Mouse (Mus musculus) midbrain, embryonic 12.5 days (tissue): ENCODE results near the gene Kcnk4. TPM values are rescaled to one million over a fixed set of nuclear protein-coding genes. Genes with fewer than 3 reads are reported as not detected.
A peak's percentile ranks its signal among the peaks of the same experiment; 100 is the strongest.

Experiments
- ATAC-seq: fragments of 200-750 bp; cut with Nextera tagmentation; 2 replicates; pipeline ENCODE4 v1.8.0; 2017; ENCODE audit warnings: low read depth, moderate TSS enrichment, moderate library complexity; ENCODE audit not compliant: low FRiP score
- H3K27ac ChIP-seq: fragments of 300-500 bp; sonication (generic); replicated peaks from 2 replicates; pipeline ENCODE4 v1.5.1; 2016; ENCODE audit warnings: mild to moderate bottlenecking
- H3K27me3 ChIP-seq: fragments of 300-500 bp; sonication (generic); 2 replicates; pipeline ENCODE4 v1.6.1; 2016; ENCODE audit warnings: mild to moderate bottlenecking
- H3K36me3 ChIP-seq: fragments of 300-500 bp; sonication (generic); 2 replicates; pipeline ENCODE4 v1.6.1; 2016
- H3K4me1 ChIP-seq: fragments of 300-500 bp; sonication (generic); 2 replicates; pipeline ENCODE4 v1.6.1; 2016
- H3K4me2 ChIP-seq: fragments of 300-500 bp; sonication (generic); replicated peaks from 2 replicates; pipeline ENCODE4 v1.6.1; 2016; ENCODE audit warnings: mild to moderate bottlenecking, moderate library complexity
- H3K4me3 ChIP-seq: fragments of 300-500 bp; sonication (generic); 2 replicates; pipeline ENCODE4 v1.5.1; 2016; ENCODE audit warnings: mild to moderate bottlenecking
- H3K9ac ChIP-seq: fragments of 300-500 bp; sonication (generic); replicated peaks from 2 replicates; pipeline ENCODE4 v1.6.1; 2016; ENCODE audit warnings: mild to moderate bottlenecking, moderate library complexity
- H3K9me3 ChIP-seq: fragments of 300-500 bp; sonication (generic); 2 replicates; pipeline ENCODE4 v1.6.1; 2016; ENCODE audit warnings: mild to moderate bottlenecking
- WGBS: fragments of 180-500 bp; shearing (Covaris S2); methylation state at CpG from one replicate; pipeline ENCODE4 v1.1.7; 2016; 5-methylcytosine and 5-hydroxymethylcytosine counted together
- polyA plus RNA-seq: library from polyadenylated mRNA; unstranded; fragments of >200 nt; fragmentation: Nextera tagmentation; extraction: Ambion mirVana; gene quantifications from 2 replicates; pipeline ENCODE4 v1.2.1, GENCODE M21; 2016

Gene Kcnk4
- polyA plus RNA-seq, 1 experiment from 2014 or later: 0.19 TPM

GRCm38 (mm10) chr19:6974211-6975205 lies 40.2 kb upstream of the Kcnk4 start, which contains the start of gene Ppp1r14b:
Ppp1r14b (plus strand) TSS chr19:6974968.
- Histone ChIP-seq H3K4me3 (peak within 1 kb of the TSS; percentile 78), H3K4me1 (peaks cover 58% of the 10 kb centered on the region), H3K9me3 (no peaks in the 10 kb centered on the region), H3K36me3 (peaks cover 19% of the 10 kb centered on the region), H3K27me3 (peaks cover 37% of the 10 kb centered on the region), H3K4me2 (peak within 1 kb of the TSS; percentile 94), H3K9ac (peak within 1 kb of the TSS; percentile 92), H3K27ac (peak within 1 kb of the TSS; percentile 95)
- ATAC-seq: peak; percentile 69
- under 1% methylated on average over 76 of the region's 84 CpGs for WGBS

DNA sequence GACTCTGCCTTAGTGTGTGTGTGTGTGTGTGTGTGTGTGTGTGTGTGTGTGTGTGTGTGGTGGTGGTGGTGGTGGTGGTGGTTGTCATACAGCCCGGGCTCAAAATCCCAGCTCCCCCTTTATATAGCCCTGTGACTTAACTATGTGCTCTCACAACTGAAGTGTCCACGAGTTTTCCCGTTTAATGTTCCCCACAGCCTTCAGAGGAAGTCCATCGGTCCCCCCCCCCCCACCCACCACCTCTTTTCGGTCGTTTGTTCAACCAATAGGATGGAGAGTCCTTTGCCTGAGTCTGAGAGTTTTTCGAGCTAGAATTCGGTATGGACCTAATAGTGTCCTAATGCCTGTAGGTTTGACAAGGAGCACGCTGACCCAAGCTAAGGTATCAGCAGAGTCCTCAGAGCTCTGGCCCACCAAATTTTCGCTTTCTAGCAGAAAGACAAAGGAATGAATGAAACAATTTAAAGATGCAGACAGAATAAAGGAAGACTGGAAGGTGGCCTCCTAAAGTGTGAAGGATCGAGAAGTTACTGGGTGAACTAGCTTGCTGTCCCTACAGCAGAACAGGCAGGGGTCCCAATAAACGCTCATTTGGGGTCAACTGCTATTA lies 39.4 kb upstream of the Kcnk4 start:
- peak overlapping the region; percentile 92 for H3K9ac ChIP-seq
- WGBS: 36% methylated on average over 11 of the region's 12 CpGs

GRCm38 (mm10) chr19:6972247-6972917 lies 38.1 kb upstream of the Kcnk4 start:
- 81% methylated on average over 13 of the region's 13 CpGs for WGBS
- Histone ChIP-seq H3K4me1 (peaks cover 43% of the 10 kb centered on the region), H3K9ac (no peak overlapping the region), H3K9me3 (no peaks in the 10 kb centered on the region), H3K36me3 (peaks cover 9% of the 10 kb centered on the region), H3K27me3 (peaks cover 57% of the 10 kb centered on the region), H3K27ac (no peak overlapping the region), H3K4me2 (no peak overlapping the region), H3K4me3 (no peak overlapping the region)
- no peak for ATAC-seq

More for the DNA sequence above, 39.4 kb upstream of the Kcnk4 start:
- Histone ChIP-seq H3K27me3 (peaks cover 45% of the 10 kb centered on the region), H3K4me1 (peaks cover 56% of the 10 kb centered on the region), H3K4me2 (peak overlapping the region; percentile 94), H3K27ac (peak overlapping the region; percentile 95; the same call in 1 of the 2 replicates), H3K36me3 (peaks cover 19% of the 10 kb centered on the region), H3K9me3 (no peaks in the 10 kb centered on the region), H3K4me3 (peak overlapping the region; percentile 78)
- no peak for ATAC-seq

DNA sequence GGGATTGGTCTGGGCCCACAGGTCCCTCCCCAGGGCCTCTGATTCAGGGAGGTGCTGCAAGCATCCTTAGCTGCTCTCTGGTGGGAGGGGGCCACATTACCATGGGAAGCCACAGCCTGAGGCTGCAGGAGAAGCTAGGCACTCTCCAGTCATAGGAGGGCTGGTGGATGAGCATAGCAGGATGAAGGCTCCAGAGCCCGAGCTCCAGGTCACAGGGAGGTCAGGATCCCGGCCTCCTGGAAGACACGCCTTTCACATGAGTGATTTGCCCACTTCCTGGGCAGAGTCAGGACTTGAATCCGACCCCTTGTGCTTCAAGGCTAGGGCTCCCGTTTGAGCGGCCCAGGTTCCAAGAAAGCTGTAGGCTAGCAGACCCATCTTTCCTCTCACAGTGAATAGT lies 37.3 kb upstream of the Kcnk4 start:
- H3K36me3 ChIP-seq: 0 out of 2 replicates have a peak, but pooled peaks cover 3% of the 10 kb centered on the region
- H3K27me3 ChIP-seq: peaks cover 57% of the 10 kb centered on the region
- 51% methylated on average over 6 of the region's 6 CpGs for WGBS
- H3K4me3 ChIP-seq: no peak overlapping the region
- H3K27ac ChIP-seq: no peak overlapping the region
- no peak for ATAC-seq
- no peak overlapping the region for H3K4me2 ChIP-seq
- peaks cover 37% of the 10 kb centered on the region for H3K4me1 ChIP-seq
- H3K9ac ChIP-seq: no peak overlapping the region
- no peaks in the 10 kb centered on the region for H3K9me3 ChIP-seq

DNA sequence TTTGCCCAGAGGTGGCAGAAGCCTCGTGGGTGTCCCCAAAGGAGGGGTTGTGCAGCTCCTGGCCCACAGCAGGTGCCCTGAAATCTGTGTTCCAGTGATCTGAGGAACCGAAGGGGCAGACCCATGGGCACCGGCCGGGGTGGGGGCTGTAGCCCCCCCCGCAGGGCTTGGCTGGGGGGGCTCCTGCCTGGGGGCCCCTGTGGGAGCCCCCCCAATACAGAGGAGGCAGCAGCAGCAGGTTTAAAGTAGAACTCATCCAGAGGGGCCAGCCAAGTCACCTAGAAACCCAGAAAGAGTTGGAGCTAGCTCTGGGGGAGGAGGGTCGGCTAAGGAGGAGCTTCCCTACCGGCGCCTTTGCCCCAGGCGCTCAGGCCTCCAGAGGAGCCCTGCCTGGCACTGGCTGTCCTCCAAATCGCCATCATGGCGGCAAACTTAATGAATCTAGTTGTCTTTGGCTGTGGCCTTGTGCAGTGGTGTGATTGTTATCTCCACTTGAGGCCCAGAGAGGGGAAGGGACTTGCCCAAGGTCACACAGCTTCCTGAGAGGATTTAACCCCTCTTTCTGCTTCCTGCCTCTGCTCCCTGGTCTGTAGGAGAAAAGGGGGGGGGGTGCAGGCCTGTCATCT lies 36.3 kb upstream of the Kcnk4 start:
- H3K9me3 ChIP-seq: no peaks in the 10 kb centered on the region
- H3K27ac ChIP-seq: no peak overlapping the region
- H3K27me3 ChIP-seq: peaks cover 57% of the 10 kb centered on the region
- H3K4me2 ChIP-seq: peak overlapping the region; percentile 53; the same call in 1 of the 2 replicates
- H3K4me3 ChIP-seq: peak overlapping the region; percentile 44
- H3K9ac ChIP-seq: no peak overlapping the region
- peaks cover 28% of the 10 kb centered on the region for H3K4me1 ChIP-seq
- no peak for ATAC-seq
- 21% methylated on average over 11 of the region's 11 CpGs for WGBS
- H3K36me3 ChIP-seq: no peaks in the 10 kb centered on the region

- no peak overlapping the region for H3K27ac ChIP-seq
- peak overlapping the region; percentile 53 for H3K4me2 ChIP-seq
- peaks cover 28% of the 10 kb centered on the region for H3K4me1 ChIP-seq
- H3K9ac ChIP-seq: peak overlapping the region; percentile 31; the same call in 1 of the 2 replicates
- no peaks in the 10 kb centered on the region for H3K9me3 ChIP-seq
- no peaks in the 10 kb centered on the region for H3K36me3 ChIP-seq
- H3K27me3 ChIP-seq: peaks cover 57% of the 10 kb centered on the region
- 1% methylated on average over 55 of the region's 55 CpGs for WGBS
- ATAC-seq: 0 out of 2 replicates have a peak, but pooled peaks have one; percentile 25
- peak overlapping the region; percentile 44 for H3K4me3 ChIP-seq
These were observed 35.5 kb upstream of the Kcnk4 start for GRCm38 (mm10) chr19:6969665-6970381.

- Histone ChIP-seq H3K27me3 (peaks cover 57% of the 10 kb centered on the region), H3K36me3 (0 out of 2 replicates have a peak, but pooled peaks cover 2% of the 10 kb centered on the region), H3K4me3 (peak overlapping the region; percentile 44), H3K4me2 (peak overlapping the region; percentile 53), H3K9ac (peak overlapping the region; percentile 31; the same call in 1 of the 2 replicates), H3K27ac (no peak overlapping the region), H3K9me3 (no peaks in the 10 kb centered on the region), H3K4me1 (peaks cover 28% of the 10 kb centered on the region)
- WGBS: under 1% methylated on average over 20 of the region's 20 CpGs
- ATAC-seq: no peak
These were observed 35.0 kb upstream of the Kcnk4 start for GRCm38 (mm10) chr19:6969291-6969664.

- no peak overlapping the region for H3K27ac ChIP-seq
- H3K27me3 ChIP-seq: peaks cover 57% of the 10 kb centered on the region
- peaks cover 23% of the 10 kb centered on the region for H3K4me1 ChIP-seq
- 0 out of 2 replicates have a peak, but pooled peaks cover 3% of the 10 kb centered on the region for H3K36me3 ChIP-seq
- H3K9me3 ChIP-seq: no peaks in the 10 kb centered on the region
- peak overlapping the region; percentile 44 for H3K4me3 ChIP-seq
- ATAC-seq: no peak
- 15% methylated on average over 15 of the region's 15 CpGs for WGBS
- H3K9ac ChIP-seq: no peak overlapping the region
- H3K4me2 ChIP-seq: peak overlapping the region; percentile 53
These were observed 34.4 kb upstream of the Kcnk4 start for GRCm38 (mm10) chr19:6968491-6969271.

DNA sequence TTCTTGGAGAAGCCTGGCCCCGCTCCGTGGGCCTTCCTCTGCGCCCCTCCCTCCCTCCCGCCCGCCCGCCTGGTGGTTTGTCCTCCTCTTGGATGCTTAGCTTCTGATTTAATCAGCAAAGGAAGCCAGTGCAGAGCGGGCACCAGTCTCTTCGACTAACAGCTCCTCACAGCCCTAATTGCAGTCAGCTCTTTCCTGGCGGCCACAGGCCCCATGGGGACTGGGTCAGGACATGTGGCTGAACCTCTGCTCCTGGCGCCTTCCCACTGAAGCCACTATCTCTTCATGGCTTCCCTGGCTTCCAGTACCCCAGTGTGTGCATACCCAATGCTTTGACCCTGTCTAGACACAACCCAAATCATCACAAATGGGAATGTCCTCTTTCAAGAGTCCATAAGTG lies 22.1 kb upstream of the Kcnk4 start:
- WGBS: 79% methylated on average over 10 of the region's 10 CpGs
- H3K9me3 ChIP-seq: no peaks in the 10 kb centered on the region
- H3K4me3 ChIP-seq: no peak overlapping the region
- H3K27me3 ChIP-seq: no peaks in the 10 kb centered on the region
- ATAC-seq: no peak
- peaks cover 17% of the 10 kb centered on the region for H3K36me3 ChIP-seq
- no peak overlapping the region for H3K9ac ChIP-seq
- H3K4me2 ChIP-seq: no peak overlapping the region
- H3K27ac ChIP-seq: no peak overlapping the region
- H3K4me1 ChIP-seq: peaks cover 13% of the 10 kb centered on the region

- Histone ChIP-seq H3K27ac (no peak overlapping the region), H3K9ac (no peak overlapping the region), H3K27me3 (no peaks in the 10 kb centered on the region), H3K9me3 (no peaks in the 10 kb centered on the region), H3K36me3 (peaks cover 15% of the 10 kb centered on the region), H3K4me3 (no peak overlapping the region), H3K4me1 (peaks cover 14% of the 10 kb centered on the region), H3K4me2 (no peak overlapping the region)
- ATAC-seq: no peak
- 88% methylated on average over 7 of the region's 7 CpGs for WGBS
These were observed 21.1 kb upstream of the Kcnk4 start for GRCm38 (mm10) chr19:6955424-6955823.
